In the genomic region with DNA sequence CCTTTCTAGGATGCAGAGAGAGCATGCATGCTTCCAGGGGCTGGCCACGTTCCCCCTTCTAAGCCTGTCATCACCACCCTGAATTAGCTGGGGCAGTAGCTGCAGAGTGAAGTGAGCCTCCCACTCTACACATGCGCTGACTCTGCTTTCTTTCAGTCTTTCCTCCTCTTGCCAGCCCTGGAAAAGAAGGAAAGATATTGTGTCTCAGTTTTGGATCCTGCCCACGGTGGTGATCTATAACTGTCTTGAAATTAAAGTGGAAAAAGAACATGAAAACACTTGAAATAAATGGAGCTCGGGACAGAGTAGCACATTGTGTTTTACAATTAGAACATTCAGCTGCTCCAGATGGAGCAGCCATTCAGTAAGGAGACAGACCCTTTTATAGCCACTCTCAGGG, we compare ENCODE assay signal across 9 mouse cellular contexts. TPM values are rescaled to one million over a fixed set of nuclear protein-coding genes. Genes with fewer than 3 reads are reported as not detected.
A peak's percentile ranks its signal among the peaks of the same experiment; 100 is the strongest.
DNase-seq lines count a peak whose midpoint lies in the region; ATAC-seq and TF ChIP-seq lines count a peak whose summit lies in the region.
"Had no signal": no experiment of that assay in that cellular context is flagged by ENCODE, and none has a peak within 500 bp of the region (broad histone marks: within the 10 kb centered on the region; RNA-seq: fewer than 3 reads in every experiment).

No protein-coding gene starts in this region.

- TF ChIP-seq POLR2A in brain, embryonic 14.5 days (IDR thresholded peaks at IDR 0.05; ENCODE audit: borderline replicate concordance, extremely low read depth, insufficient read depth, insufficient read length, poor library complexity, severe bottlenecking): no peak
- TF ChIP-seq POLR2A in limb, embryonic 14.5 days (IDR thresholded peaks at IDR 0.05; ENCODE audit: borderline replicate concordance, extremely low read depth, insufficient read depth, insufficient read length): no peak

- H3K9me3 ChIP-seq in forebrain, embryonic 13.5 days (replicated peaks): no peaks in the 10 kb centered on the region
- H3K9me3 ChIP-seq in forebrain, embryonic 10.5 days: no peaks in the 10 kb centered on the region
- H3K9me3 ChIP-seq in hindbrain, embryonic 13.5 days: no peaks in the 10 kb centered on the region
- no peaks in the 10 kb centered on the region for H3K9me3 ChIP-seq in limb, embryonic 14.5 days (ENCODE audit: control insufficient read depth, low read length)
- H3K9me3 ChIP-seq: liver, embryonic 13.5 days had no signal

- H3K27ac ChIP-seq in forebrain, embryonic 13.5 days: no peak overlapping the region
- no peak overlapping the region for H3K27ac ChIP-seq in forebrain, embryonic 10.5 days
- no peak overlapping the region for H3K27ac ChIP-seq in hindbrain, embryonic 13.5 days
- H3K27ac ChIP-seq in limb, embryonic 14.5 days (replicated peaks; ENCODE audit: low read depth, low read length): 0 out of 2 replicates have a peak overlapping the region, but pooled peaks have one; percentile 38
- H3K27ac ChIP-seq: liver, embryonic 13.5 days had no signal

- no peak overlapping the region for H3K9ac ChIP-seq in forebrain, embryonic 13.5 days
- H3K9ac ChIP-seq in hindbrain, embryonic 13.5 days: no peak overlapping the region
- no peak overlapping the region for H3K9ac ChIP-seq in limb, embryonic 14.5 days (ENCODE audit: low read depth, low read length, severe bottlenecking)
- H3K9ac ChIP-seq: liver, embryonic 13.5 days had no signal

- no peak overlapping the region for H3K4me3 ChIP-seq in forebrain, embryonic 13.5 days
- H3K4me3 ChIP-seq in forebrain, embryonic 10.5 days: no peak overlapping the region
- H3K4me3 ChIP-seq in hindbrain, embryonic 13.5 days: no peak overlapping the region
- no peak overlapping the region for H3K4me3 ChIP-seq in limb, embryonic 14.5 days (replicated peaks; ENCODE audit: low read length)
- H3K4me3 ChIP-seq: liver, embryonic 13.5 days had no signal

- DNase-seq in forebrain, embryonic 10.5 days (ENCODE audit: extremely low spot score, low spot score): no peak
- DNase-seq in brain, embryonic 14.5 days (ENCODE audit: low read depth): peak; percentile 57
- peak; percentile 14 for DNase-seq in limb, embryonic 14.5 days (ENCODE audit: low spot score)
- DNase-seq in adrenal gland, postnatal 4 days (ENCODE audit: low spot score in 2 of 2): no peak
- no peak for DNase-seq in adrenal gland, postnatal 14 days
- DNase-seq: liver, embryonic 13.5 days had no signal

- 40% methylated on average over 4 of the region's 4 CpGs for WGBS in forebrain, embryonic 13.5 days
- WGBS in forebrain, embryonic 10.5 days: 70% methylated on average over 4 of the region's 4 CpGs
- 38% methylated on average over 4 of the region's 4 CpGs for WGBS in hindbrain, embryonic 13.5 days
- 33% methylated on average over 4 of the region's 4 CpGs for WGBS in limb, embryonic 14.5 days

- ATAC-seq in forebrain, embryonic 13.5 days: peak; percentile 67
- peak; percentile 63; the same call in 1 of the 2 replicates for ATAC-seq in hindbrain, embryonic 13.5 days (ENCODE audit: low FRiP score)
- ATAC-seq in limb, embryonic 14.5 days (ENCODE audit: low FRiP score, low read depth): peak; percentile 84
- no peak for ATAC-seq in CD4-positive, CD25-positive, alpha-beta regulatory T cell, adult 4 months

- peaks cover 8% of the 10 kb centered on the region; the same call in 1 of the 2 replicates for H3K36me3 ChIP-seq in forebrain, embryonic 13.5 days (ENCODE audit: poor library complexity, severe bottlenecking)
- peaks cover 12% of the 10 kb centered on the region; the same call in 1 of the 2 replicates for H3K36me3 ChIP-seq in forebrain, embryonic 10.5 days (replicated peaks)
- peaks cover 8% of the 10 kb centered on the region for H3K36me3 ChIP-seq in hindbrain, embryonic 13.5 days
- peaks cover 30% of the 10 kb centered on the region for H3K36me3 ChIP-seq in limb, embryonic 14.5 days (ENCODE audit: control insufficient read depth, insufficient read depth, low read length)
- H3K36me3 ChIP-seq: liver, embryonic 13.5 days had no signal

- no peaks in the 10 kb centered on the region for H3K27me3 ChIP-seq in forebrain, embryonic 13.5 days
- H3K27me3 ChIP-seq in forebrain, embryonic 10.5 days (ENCODE audit: poor library complexity, severe bottlenecking): no peaks in the 10 kb centered on the region
- H3K27me3 ChIP-seq in hindbrain, embryonic 13.5 days: no peaks in the 10 kb centered on the region
- no peaks in the 10 kb centered on the region for H3K27me3 ChIP-seq in limb, embryonic 14.5 days (ENCODE audit: control insufficient read depth, insufficient read depth, low read length)
- H3K27me3 ChIP-seq: liver, embryonic 13.5 days had no signal

- no peak for TF ChIP-seq CTCF in brain, embryonic 14.5 days (IDR thresholded peaks at IDR 0.05; ENCODE audit: borderline replicate concordance, extremely low read depth, insufficient read depth, insufficient read length)

- 0 out of 2 replicates have a peak, but pooled peaks cover 9% of the 10 kb centered on the region for H3K4me1 ChIP-seq in forebrain, embryonic 13.5 days
- H3K4me1 ChIP-seq in forebrain, embryonic 10.5 days: no peaks in the 10 kb centered on the region
- no peaks in the 10 kb centered on the region for H3K4me1 ChIP-seq in hindbrain, embryonic 13.5 days (replicated peaks)
- H3K4me1 ChIP-seq in limb, embryonic 14.5 days (ENCODE audit: control insufficient read depth, insufficient read depth, low read length): 0 out of 2 replicates have a peak, but pooled peaks cover 2% of the 10 kb centered on the region
- H3K4me1 ChIP-seq: liver, embryonic 13.5 days had no signal

- no peak overlapping the region for H3K4me2 ChIP-seq in forebrain, embryonic 13.5 days
- H3K4me2 ChIP-seq in hindbrain, embryonic 13.5 days: no peak overlapping the region
- no peak overlapping the region for H3K4me2 ChIP-seq in limb, embryonic 14.5 days (replicated peaks; ENCODE audit: low read depth, low read length, severe bottlenecking)
- H3K4me2 ChIP-seq: liver, embryonic 13.5 days had no signal

RNA-seq across cellular contexts. Expression of a gene that starts 35.2 kb away (rescaled TPM):
- 8.8 and 9.3 TPM in 2 replicates for polyA plus RNA-seq in forebrain, embryonic 13.5 days (2015; fragmentation: Nextera tagmentation; extraction: Ambion mirVana)
- polyA plus RNA-seq in forebrain, embryonic 10.5 days (2016; fragmentation: Nextera tagmentation; extraction: Ambion mirVana): 16.4 and 17.7 TPM in 2 replicates
- polyA plus RNA-seq in brain, embryonic 14.5 days (2012; rRNA removed): 11.8 and 18.1 TPM in 2 replicates
- polyA plus RNA-seq in hindbrain, embryonic 13.5 days (2015; fragmentation: Nextera tagmentation; extraction: Ambion mirVana): 14.1 and 15.2 TPM in 2 replicates
- 208 and 275 TPM in 2 replicates for polyA plus RNA-seq in limb, embryonic 14.5 days (2012; rRNA removed)
- 167 and 172 TPM in 2 replicates for polyA plus RNA-seq in limb, embryonic 14.5 days (2014; fragmentation: Nextera tagmentation; extraction: Ambion mirVana)
- polyA plus RNA-seq in CD4-positive, CD25-positive, alpha-beta regulatory T cell, adult 4 months (2017; shearing (Covaris generic)): not detected
- total RNA-seq in adrenal gland, postnatal 4 days (2021): 1 to 10 TPM; 3.8 to 9.3 TPM
- 1.3 and 2.3 TPM in 2 replicates for total RNA-seq in adrenal gland, postnatal 14 days (2021)

Comparison
In these comparisons a context has a peak if more than half of its experiments do, and no peak if none do; other contexts are left out.
1. DNase-seq: peak in brain, embryonic 14.5 days (single experiment) and limb, embryonic 14.5 days (single experiment); none in forebrain, embryonic 10.5 days (single experiment), adrenal gland, postnatal 4 days (0 of 2) and adrenal gland, postnatal 14 days (single experiment).